Mouse (Mus musculus) forebrain, embryonic 11.5 days (tissue): ENCODE measurements at regions not wholly inside any gene's neighbourhood (a gene's known extent, or its start where the extent isn't known, plus 50 kb on each side); places are given as distances from the start of the nearest gene placed in this dataset.

Experiments
- ATAC-seq: fragments of 200-750 bp; cut with Nextera tagmentation; replicated peaks from 2 replicates; pipeline ENCODE4 v1.8.0; 2017; ENCODE audit warnings: moderate TSS enrichment; ENCODE audit not compliant: low FRiP score
- DNase-seq: peaks from one replicate; pipeline ENCODE4 v3.0.0-alpha.2; 2017; ENCODE audit warnings: low spot score
- H3K27ac ChIP-seq: fragments of 300-500 bp; sonication (generic); 2 replicates; pipeline ENCODE4 v1.5.1; 2014; ENCODE audit warnings: low read depth, low read length
- H3K27me3 ChIP-seq: fragments of 300-500 bp; sonication (generic); 2 replicates; pipeline ENCODE4 v1.6.1; 2014; ENCODE audit warnings: mild to moderate bottlenecking, low read length, mixed read lengths; ENCODE audit not compliant: control insufficient read depth, insufficient read depth
- H3K36me3 ChIP-seq: fragments of 300-500 bp; sonication (generic); 2 replicates; pipeline ENCODE4 v1.6.1; 2014; ENCODE audit warnings: mild to moderate bottlenecking, low read length, moderate library complexity, mixed read lengths; ENCODE audit not compliant: control insufficient read depth, insufficient read depth
- H3K4me1 ChIP-seq: fragments of 300-500 bp; sonication (generic); replicated peaks from 2 replicates; pipeline ENCODE4 v1.6.1; 2014; ENCODE audit warnings: low read length, mixed read lengths; ENCODE audit not compliant: control insufficient read depth, insufficient read depth
- H3K4me2 ChIP-seq: fragments of 300-500 bp; sonication (generic); 2 replicates; pipeline ENCODE4 v1.6.1; 2014; ENCODE audit warnings: low read depth, mild to moderate bottlenecking, low read length, moderate library complexity, mixed read lengths; ENCODE audit not compliant: severe bottlenecking
- H3K4me3 ChIP-seq: fragments of 300-500 bp; sonication (generic); 2 replicates; pipeline ENCODE4 v1.5.1; 2014; ENCODE audit warnings: low read depth, low read length
- H3K9ac ChIP-seq: fragments of 300-500 bp; sonication (generic); 2 replicates; pipeline ENCODE4 v1.6.1; 2014; ENCODE audit warnings: low read length
- H3K9me3 ChIP-seq: fragments of 300-500 bp; sonication (generic); 2 replicates; pipeline ENCODE4 v1.6.1; 2016; ENCODE audit warnings: low read length, mixed read lengths; ENCODE audit not compliant: control insufficient read depth
- WGBS: fragments of 180-500 bp; shearing (Covaris S2); extraction: QIAGEN DNeasy Blood & Tissue Kit; methylation state at CpG from one replicate; pipeline ENCODE4 v1.1.7; 2014; 5-methylcytosine and 5-hydroxymethylcytosine counted together

GRCm38 (mm10) chr2:138640654-138641053 is 384.3 kb downstream of the Btbd3 start:
- Histone ChIP-seq H3K27me3 (no peaks in the 10 kb centered on the region), H3K9me3 (no peaks in the 10 kb centered on the region), H3K4me3 (no peak overlapping the region), H3K4me2 (no peak overlapping the region), H3K27ac (no peak overlapping the region), H3K36me3 (no peaks in the 10 kb centered on the region), H3K9ac (no peak overlapping the region), H3K4me1 (no peaks in the 10 kb centered on the region)
- WGBS: 90% methylated on average over 2 of the region's 2 CpGs
- DNase-seq (no peak), ATAC-seq (no peak)

- H3K9ac ChIP-seq: no peak overlapping the region
- WGBS: 86% methylated on average over 1 of the region's 1 CpGs
- H3K4me2 ChIP-seq: no peak overlapping the region
- ATAC-seq (no peak), DNase-seq (no peak)
- H3K36me3 ChIP-seq: no peaks in the 10 kb centered on the region
- H3K27me3 ChIP-seq: no peaks in the 10 kb centered on the region
- no peak overlapping the region for H3K27ac ChIP-seq
- H3K4me3 ChIP-seq: no peak overlapping the region
- H3K4me1 ChIP-seq: no peaks in the 10 kb centered on the region
- H3K9me3 ChIP-seq: no peaks in the 10 kb centered on the region
These were observed 385.0 kb downstream of the Btbd3 start for GRCm38 (mm10) chr2:138641335-138641734.

GRCm38 (mm10) chr2:138648616-138649015 is 392.3 kb downstream of the Btbd3 start:
- H3K4me1 ChIP-seq: no peaks in the 10 kb centered on the region
- DNase-seq (no peak), ATAC-seq (no peak)

GRCm38 (mm10) chr2:138659376-138659775 is 403.0 kb downstream of the Btbd3 start:
- H3K36me3 ChIP-seq: no peaks in the 10 kb centered on the region
- DNase-seq (no peak), ATAC-seq (no peak)
- no peaks in the 10 kb centered on the region for H3K27me3 ChIP-seq
- no peak overlapping the region for H3K4me2 ChIP-seq
- H3K9ac ChIP-seq: no peak overlapping the region
- H3K4me1 ChIP-seq: no peaks in the 10 kb centered on the region
- no peak overlapping the region for H3K27ac ChIP-seq
- H3K9me3 ChIP-seq: no peaks in the 10 kb centered on the region
- H3K4me3 ChIP-seq: no peak overlapping the region

More at GRCm38 (mm10) chr2:138648616-138649015, 392.3 kb downstream of the Btbd3 start:
- WGBS: 54% methylated on average over 3 of the region's 3 CpGs
- no peak overlapping the region for H3K9ac ChIP-seq
- no peak overlapping the region for H3K4me2 ChIP-seq
- H3K9me3 ChIP-seq: no peaks in the 10 kb centered on the region
- H3K4me3 ChIP-seq: no peak overlapping the region
- H3K36me3 ChIP-seq: no peaks in the 10 kb centered on the region
- H3K27ac ChIP-seq: no peak overlapping the region
- no peaks in the 10 kb centered on the region for H3K27me3 ChIP-seq

DNA sequence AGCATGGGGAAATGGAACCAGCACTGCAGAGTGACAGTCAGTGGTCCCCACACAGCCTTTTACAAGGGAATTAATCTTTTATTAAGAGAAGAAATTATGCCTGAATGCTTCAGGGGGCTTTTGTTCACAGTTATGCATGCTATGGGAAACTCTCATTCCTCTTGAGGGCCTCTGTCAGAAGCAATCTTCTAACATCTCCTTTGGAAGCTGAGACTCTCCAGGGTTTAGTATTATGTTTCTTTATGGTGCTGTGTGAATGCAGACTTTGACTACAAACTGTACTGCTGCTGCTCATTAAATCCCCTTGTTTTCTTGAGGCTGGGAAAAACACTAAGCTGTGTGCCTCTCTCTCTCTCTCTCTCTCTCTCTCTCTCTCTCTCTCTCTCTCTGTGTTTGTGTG is 413.9 kb downstream of the Btbd3 start:
- Histone ChIP-seq H3K4me1 (no peaks in the 10 kb centered on the region), H3K9me3 (no peaks in the 10 kb centered on the region), H3K4me3 (no peak overlapping the region), H3K27ac (no peak overlapping the region), H3K27me3 (no peaks in the 10 kb centered on the region), H3K4me2 (no peak overlapping the region), H3K36me3 (no peaks in the 10 kb centered on the region), H3K9ac (no peak overlapping the region)
- peak; percentile 56; the same call in 1 of the 2 replicates for ATAC-seq
- DNase-seq: no peak

GRCm38 (mm10) chr2:138674801-138675200 is 418.4 kb downstream of the Btbd3 start:
- H3K27me3 ChIP-seq: no peaks in the 10 kb centered on the region
- no peaks in the 10 kb centered on the region for H3K9me3 ChIP-seq
- DNase-seq (no peak), ATAC-seq (no peak)
- H3K36me3 ChIP-seq: no peaks in the 10 kb centered on the region
- no peak overlapping the region for H3K27ac ChIP-seq
- H3K4me1 ChIP-seq: no peaks in the 10 kb centered on the region
- H3K4me3 ChIP-seq: no peak overlapping the region
- H3K9ac ChIP-seq: no peak overlapping the region
- H3K4me2 ChIP-seq: no peak overlapping the region

GRCm38 (mm10) chr2:138675229-138676065 is 419.1 kb downstream of the Btbd3 start:
- Histone ChIP-seq H3K27me3 (no peaks in the 10 kb centered on the region), H3K4me2 (no peak overlapping the region), H3K36me3 (no peaks in the 10 kb centered on the region), H3K4me3 (no peak overlapping the region), H3K9me3 (no peaks in the 10 kb centered on the region), H3K27ac (no peak overlapping the region), H3K4me1 (no peaks in the 10 kb centered on the region), H3K9ac (no peak overlapping the region)
- DNase-seq: no peak
- ATAC-seq: no peak
- WGBS: 90% methylated on average over 3 of the region's 3 CpGs

DNA sequence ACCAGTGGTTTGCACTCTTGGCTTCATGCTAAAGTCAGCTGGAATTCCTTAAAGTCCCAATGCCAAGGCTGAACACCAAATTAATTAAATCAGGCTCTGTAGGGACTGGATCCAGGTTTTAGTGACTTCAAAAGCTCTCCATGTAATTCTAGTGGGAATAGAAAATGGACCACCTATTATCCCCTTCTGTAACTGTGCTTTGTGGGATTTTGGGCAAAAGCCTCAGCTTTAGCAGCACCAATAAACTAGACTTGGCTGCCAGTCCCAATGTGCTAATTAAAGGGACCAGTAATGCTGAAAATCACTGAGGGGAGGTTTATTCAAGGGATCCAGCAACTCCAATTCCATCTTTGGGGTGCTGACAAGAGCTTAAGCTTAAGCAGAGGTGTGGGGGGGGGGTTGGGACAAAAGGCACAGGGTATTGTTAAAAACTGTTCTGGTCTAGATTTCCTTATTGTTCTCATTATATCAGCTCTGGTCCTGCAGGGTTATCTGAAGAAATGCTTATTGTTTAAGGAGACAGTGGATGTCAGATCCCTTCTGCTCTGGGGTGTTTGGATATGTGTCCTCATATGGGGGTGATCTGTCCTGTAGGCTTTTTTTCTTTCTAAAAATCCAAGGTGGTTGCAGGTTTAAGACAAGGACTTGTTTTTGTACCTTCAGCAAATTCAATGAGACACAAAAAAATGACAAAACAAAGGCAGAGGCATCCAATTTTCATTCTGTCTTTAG is 431.9 kb downstream of the Btbd3 start:
- H3K4me2 ChIP-seq: no peak overlapping the region
- no peaks in the 10 kb centered on the region for H3K4me1 ChIP-seq
- ATAC-seq (peak; percentile 70), DNase-seq (no peak)
- H3K9ac ChIP-seq: no peak overlapping the region
- H3K4me3 ChIP-seq: no peak overlapping the region
- no peaks in the 10 kb centered on the region for H3K27me3 ChIP-seq
- H3K36me3 ChIP-seq: no peaks in the 10 kb centered on the region
- H3K9me3 ChIP-seq: no peaks in the 10 kb centered on the region
- H3K27ac ChIP-seq: no peak overlapping the region

- Histone ChIP-seq H3K9me3 (no peaks in the 10 kb centered on the region), H3K27ac (no peak overlapping the region), H3K27me3 (no peaks in the 10 kb centered on the region), H3K9ac (no peak overlapping the region), H3K4me3 (no peak overlapping the region), H3K4me1 (no peaks in the 10 kb centered on the region), H3K4me2 (no peak overlapping the region), H3K36me3 (no peaks in the 10 kb centered on the region)
- DNase-seq (no peak), ATAC-seq (no peak)
- 85% methylated on average over 5 of the region's 5 CpGs for WGBS
These were observed 433.1 kb downstream of the Btbd3 start for GRCm38 (mm10) chr2:138689497-138689896.
